Mouse (Mus musculus): ENCODE results near the gene Agbl3. TPM values are rescaled to one million over a fixed set of nuclear protein-coding genes. Genes with fewer than 3 reads are reported as not detected.

Agbl3 gene
- polyA plus RNA-seq, 1 experiment, result 0.57 TPM

- TF ChIP-seq POLR2A (IDR thresholded peaks at IDR 0.05; ENCODE audit: low read depth, low read length) (no peak), CTCF (IDR thresholded peaks at IDR 0.05; ENCODE audit: extremely low read depth, insufficient read length, insufficient replicate concordance, low read depth, low read length) (no peak)
- WGBS, result 94% methylated on average over 1 of the region's 1 CpGs
- H3K36me3 ChIP-seq (ENCODE audit: control insufficient read depth, insufficient read depth, low read length), result no peaks in the 10 kb centered on the region
- H3K27ac ChIP-seq (ENCODE audit: insufficient read depth, low read depth, low read length), result no peak overlapping the region
- H3K4me1 ChIP-seq (ENCODE audit: control insufficient read depth, insufficient read depth, insufficient read length, low read length), result no peaks in the 10 kb centered on the region; the same call in 1 of the 2 replicates
- no peak overlapping the region for H3K4me3 ChIP-seq (ENCODE audit: low read depth, low read length)
- no peaks in the 10 kb centered on the region for H3K27me3 ChIP-seq (ENCODE audit: control insufficient read depth, insufficient read depth, low read length)
Observed at GRCm38 (mm10) chr6:34782493-34782892, 2.3 kb downstream of the Agbl3 start.

- Histone ChIP-seq H3K27ac (ENCODE audit: insufficient read depth, low read depth, low read length) (no peak overlapping the region), H3K36me3 (ENCODE audit: control insufficient read depth, insufficient read depth, low read length) (no peaks in the 10 kb centered on the region), H3K4me3 (ENCODE audit: low read depth, low read length) (no peak overlapping the region), H3K4me1 (ENCODE audit: control insufficient read depth, insufficient read depth, insufficient read length, low read length) (no peaks in the 10 kb centered on the region), H3K27me3 (ENCODE audit: control insufficient read depth, insufficient read depth, low read length) (no peaks in the 10 kb centered on the region)
- no peak for TF ChIP-seq POLR2A (IDR thresholded peaks at IDR 0.05; ENCODE audit: low read depth, low read length)
- TF ChIP-seq CTCF (IDR thresholded peaks at IDR 0.05; ENCODE audit: extremely low read depth, insufficient read length, insufficient replicate concordance, low read depth, low read length), result no peak
- WGBS, result 65% methylated on average over 3 of the region's 3 CpGs
Observed at GRCm38 (mm10) chr6:34796881-34797280, 16.6 kb downstream of the Agbl3 start.

GRCm38 (mm10) chr6:34797887-34798286 lies 17.7 kb downstream of the Agbl3 start:
- no peak overlapping the region for H3K4me3 ChIP-seq (ENCODE audit: low read depth, low read length)
- H3K4me1 ChIP-seq (ENCODE audit: control insufficient read depth, insufficient read depth, insufficient read length, low read length), result no peaks in the 10 kb centered on the region
- WGBS, result 73% methylated on average over 3 of the region's 3 CpGs
- no peaks in the 10 kb centered on the region for H3K27me3 ChIP-seq (ENCODE audit: control insufficient read depth, insufficient read depth, low read length)
- H3K36me3 ChIP-seq (ENCODE audit: control insufficient read depth, insufficient read depth, low read length), result no peaks in the 10 kb centered on the region
- no peak for TF ChIP-seq POLR2A (IDR thresholded peaks at IDR 0.05; ENCODE audit: low read depth, low read length)
- TF ChIP-seq CTCF (IDR thresholded peaks at IDR 0.05; ENCODE audit: extremely low read depth, insufficient read length, insufficient replicate concordance, low read depth, low read length), result no peak
- H3K27ac ChIP-seq (ENCODE audit: insufficient read depth, low read depth, low read length), result no peak overlapping the region

GRCm38 (mm10) chr6:34805582-34805981 lies 25.4 kb downstream of the Agbl3 start:
- Histone ChIP-seq H3K27ac (ENCODE audit: insufficient read depth, low read depth, low read length) (no peak overlapping the region), H3K4me3 (ENCODE audit: low read depth, low read length) (no peak overlapping the region), H3K27me3 (ENCODE audit: control insufficient read depth, insufficient read depth, low read length) (no peaks in the 10 kb centered on the region), H3K4me1 (ENCODE audit: control insufficient read depth, insufficient read depth, insufficient read length, low read length) (no peaks in the 10 kb centered on the region), H3K36me3 (ENCODE audit: control insufficient read depth, insufficient read depth, low read length) (no peaks in the 10 kb centered on the region)
- 52% methylated on average over 2 of the region's 2 CpGs for WGBS
- no peak for TF ChIP-seq CTCF (IDR thresholded peaks at IDR 0.05; ENCODE audit: extremely low read depth, insufficient read length, insufficient replicate concordance, low read depth, low read length)
- no peak for TF ChIP-seq POLR2A (IDR thresholded peaks at IDR 0.05; ENCODE audit: low read depth, low read length)

- WGBS, result 57% methylated on average over 4 of the region's 4 CpGs
- H3K4me3 ChIP-seq (ENCODE audit: low read depth, low read length), result no peak overlapping the region
- no peaks in the 10 kb centered on the region for H3K36me3 ChIP-seq (ENCODE audit: control insufficient read depth, insufficient read depth, low read length)
- no peak for TF ChIP-seq POLR2A (IDR thresholded peaks at IDR 0.05; ENCODE audit: low read depth, low read length)
- TF ChIP-seq CTCF (IDR thresholded peaks at IDR 0.05; ENCODE audit: extremely low read depth, insufficient read length, insufficient replicate concordance, low read depth, low read length), result no peak
- H3K27ac ChIP-seq (ENCODE audit: insufficient read depth, low read depth, low read length), result no peak overlapping the region
- H3K27me3 ChIP-seq (ENCODE audit: control insufficient read depth, insufficient read depth, low read length), result no peaks in the 10 kb centered on the region
- no peaks in the 10 kb centered on the region for H3K4me1 ChIP-seq (ENCODE audit: control insufficient read depth, insufficient read depth, insufficient read length, low read length)
Observed at GRCm38 (mm10) chr6:34810651-34811050, 30.4 kb downstream of the Agbl3 start.

- Histone ChIP-seq H3K4me3 (ENCODE audit: low read depth, low read length) (no peak overlapping the region), H3K4me1 (ENCODE audit: control insufficient read depth, insufficient read depth, insufficient read length, low read length) (no peaks in the 10 kb centered on the region), H3K27ac (ENCODE audit: insufficient read depth, low read depth, low read length) (no peak overlapping the region), H3K27me3 (ENCODE audit: control insufficient read depth, insufficient read depth, low read length) (no peaks in the 10 kb centered on the region), H3K36me3 (ENCODE audit: control insufficient read depth, insufficient read depth, low read length) (no peaks in the 10 kb centered on the region)
- no peak for TF ChIP-seq POLR2A (IDR thresholded peaks at IDR 0.05; ENCODE audit: low read depth, low read length)
- no peak for TF ChIP-seq CTCF (IDR thresholded peaks at IDR 0.05; ENCODE audit: extremely low read depth, insufficient read length, insufficient replicate concordance, low read depth, low read length)
Observed at GRCm38 (mm10) chr6:34824406-34824805, 44.2 kb downstream of the Agbl3 start.

- no peak overlapping the region for H3K27ac ChIP-seq (ENCODE audit: insufficient read depth, low read depth, low read length)
- WGBS, result 91% methylated on average over 5 of the region's 5 CpGs
- TF ChIP-seq CTCF (IDR thresholded peaks at IDR 0.05; ENCODE audit: extremely low read depth, insufficient read length, insufficient replicate concordance, low read depth, low read length) (no peak), POLR2A (IDR thresholded peaks at IDR 0.05; ENCODE audit: low read depth, low read length) (no peak)
- no peaks in the 10 kb centered on the region for H3K36me3 ChIP-seq (ENCODE audit: control insufficient read depth, insufficient read depth, low read length)
- no peaks in the 10 kb centered on the region for H3K27me3 ChIP-seq (ENCODE audit: control insufficient read depth, insufficient read depth, low read length)
- no peak overlapping the region for H3K4me3 ChIP-seq (ENCODE audit: low read depth, low read length)
- no peaks in the 10 kb centered on the region for H3K4me1 ChIP-seq (ENCODE audit: control insufficient read depth, insufficient read depth, insufficient read length, low read length)
Observed at GRCm38 (mm10) chr6:34832352-34832751, 52.1 kb downstream of the Agbl3 start.
